Mouse (Mus musculus) CH12.LX (cell line): ENCODE measurements at regions not wholly inside any gene's neighbourhood (a gene's known extent, or its start where the extent isn't known, plus 50 kb on each side); places are given as distances from the start of the nearest gene placed in this dataset.
"Not testable (repeated sequence)": the region's sequence is repeated elsewhere in the genome, so short reads cannot be mapped to it uniquely, and the experiment has no call there.

Experiments
- DNase-seq: peaks from one replicate; pipeline ENCODE4 v3.0.0-alpha.2; 2013; ENCODE audit errors: extremely low read depth
- H3K27ac ChIP-seq: 2 replicates; pipeline ENCODE4 v1.5.1; 2012; ENCODE audit warnings: low read depth, mild to moderate bottlenecking, control low read depth, moderate library complexity; ENCODE audit not compliant: insufficient read depth
- H3K27me3 ChIP-seq: replicated peaks from 2 replicates; pipeline ENCODE3; 2012; ENCODE audit warnings: inconsistent platforms
- H3K36me3 ChIP-seq, 2 experiments: replicated peaks in 1 of 2; 2 replicates each; pipeline versions ENCODE3 to v1.6.1; 2012; ENCODE audit warnings: inconsistent platforms in 1 of 2, low read length in 1 of 2, mild to moderate bottlenecking in 1 of 2, mixed read lengths in 1 of 2, moderate library complexity in 1 of 2; ENCODE audit not compliant: control insufficient read depth in 1 of 2, insufficient read depth in 1 of 2
- H3K4me1 ChIP-seq, 2 experiments: 2 replicates each; pipeline ENCODE4 v1.6.1; 2012; ENCODE audit warnings: inconsistent platforms in 1 of 2, moderate library complexity in 1 of 2; ENCODE audit not compliant: insufficient read depth in 2 of 2, control insufficient read depth in 1 of 2
- H3K4me2 ChIP-seq: 2 replicates; pipeline ENCODE4 v1.6.1; 2012; ENCODE audit warnings: low read depth, mild to moderate bottlenecking, control low read depth; ENCODE audit not compliant: poor library complexity, insufficient read depth, severe bottlenecking
- H3K4me3 ChIP-seq, 3 experiments: fragments of 150-350 bp in 1 of 3; sonication (generic) in 1 of 3; replicated peaks in 1 of 3; 2 replicates each; pipeline versions ENCODE3 to v1.5.1; 2011 to 2012; ENCODE audit warnings: low read depth in 2 of 3, low read length in 2 of 3, mild to moderate bottlenecking in 2 of 3, moderate library complexity in 2 of 3, control low read depth in 1 of 3, improper control_type of control experiment in 1 of 3, inconsistent platforms in 1 of 3, mixed read lengths in 1 of 3; ENCODE audit not compliant: poor library complexity in 1 of 3
- H3K79me2 ChIP-seq: replicated peaks from 2 replicates; pipeline ENCODE4 v1.6.1; 2012; ENCODE audit warnings: mild to moderate bottlenecking, moderate library complexity; ENCODE audit not compliant: control insufficient read depth, poor library complexity, insufficient read depth, severe bottlenecking; ENCODE audit errors: extremely low read depth
- H3K9ac ChIP-seq: 2 replicates; pipeline ENCODE4 v1.6.1; 2012; ENCODE audit warnings: low read depth, mild to moderate bottlenecking, control low read depth, moderate library complexity; ENCODE audit not compliant: insufficient read depth
- H3K9me3 ChIP-seq: replicated peaks from 2 replicates; pipeline ENCODE3; 2012; ENCODE audit warnings: low read length, inconsistent platforms, mixed read lengths
- CHD1 ChIP-seq: IDR thresholded peaks from 2 replicates; pipeline ENCODE4 v1.6.1; 2012; ENCODE audit warnings: low read depth, low read length, improper control_type of control experiment, inconsistent platforms
- E2F4 ChIP-seq: IDR thresholded peaks from 2 replicates; pipeline ENCODE4 v1.6.1; 2011; ENCODE audit warnings: low read depth, low read length, improper control_type of control experiment; ENCODE audit not compliant: insufficient replicate concordance
- GABPA ChIP-seq: IDR thresholded peaks from 2 replicates; pipeline ENCODE4 v1.6.1; 2012; ENCODE audit warnings: low read depth, low read length, improper control_type of control experiment, inconsistent platforms; ENCODE audit not compliant: insufficient replicate concordance
- HCFC1 ChIP-seq: IDR thresholded peaks from 2 replicates; pipeline ENCODE4 v1.6.1; 2012; ENCODE audit warnings: low read depth, mild to moderate bottlenecking, inconsistent platforms, low read length, improper control_type of control experiment
- JUN ChIP-seq: IDR thresholded peaks from 2 replicates; pipeline ENCODE4 v1.6.1; 2011; ENCODE audit warnings: low read depth, mild to moderate bottlenecking, low read length, improper control_type of control experiment, moderate library complexity; ENCODE audit not compliant: insufficient read depth
- MAFK ChIP-seq: IDR thresholded peaks from 2 replicates; pipeline ENCODE4 v1.6.1; 2011; ENCODE audit warnings: low read length, improper control_type of control experiment; ENCODE audit not compliant: insufficient replicate concordance
- MYC ChIP-seq: IDR thresholded peaks from 2 replicates; pipeline ENCODE4 v1.6.1; 2011; ENCODE audit warnings: low read depth, mild to moderate bottlenecking, improper control_type of control experiment, low read length
- NELFE ChIP-seq: IDR thresholded peaks from 2 replicates; pipeline ENCODE4 v1.6.1; 2011; ENCODE audit warnings: low read depth, low read length, improper control_type of control experiment
- NRF1 ChIP-seq: IDR thresholded peaks from 2 replicates; pipeline ENCODE4 v1.6.1; 2014; ENCODE audit warnings: low read depth, mild to moderate bottlenecking, inconsistent platforms, low read length, improper control_type of control experiment, moderate library complexity
- RAD21 ChIP-seq: IDR thresholded peaks from 2 replicates; pipeline ENCODE4 v1.6.1; 2011; ENCODE audit warnings: low read depth, mild to moderate bottlenecking, low read length, improper control_type of control experiment, moderate library complexity
- SIN3A ChIP-seq: IDR thresholded peaks from 2 replicates; pipeline ENCODE4 v1.6.1; 2012; ENCODE audit warnings: low read length, improper control_type of control experiment, inconsistent platforms
- TCF12 ChIP-seq: IDR thresholded peaks from 2 replicates; pipeline ENCODE4 v1.6.1; 2014; ENCODE audit warnings: low read depth, mild to moderate bottlenecking, inconsistent platforms, low read length, improper control_type of control experiment
- UBTF ChIP-seq: IDR thresholded peaks from 2 replicates; pipeline ENCODE4 v1.6.1; 2012; ENCODE audit warnings: low read depth, mild to moderate bottlenecking, inconsistent platforms, low read length, improper control_type of control experiment, moderate library complexity
- USF1 ChIP-seq: IDR thresholded peaks from 2 replicates; pipeline ENCODE4 v1.6.1; 2014; ENCODE audit warnings: low read depth, mild to moderate bottlenecking, inconsistent platforms, low read length, improper control_type of control experiment
- USF2 ChIP-seq: conservative IDR thresholded peaks from 2 replicates; pipeline ENCODE4 v1.6.1; 2011; ENCODE audit warnings: low read depth, low read length, improper control_type of control experiment
- ZC3H11A ChIP-seq: IDR thresholded peaks from 2 replicates; pipeline ENCODE4 v1.6.1; 2012; ENCODE audit warnings: low read depth, mild to moderate bottlenecking, inconsistent platforms, low read length, improper control_type of control experiment
- ZKSCAN1 ChIP-seq: IDR thresholded peaks from 2 replicates; pipeline ENCODE4 v1.6.1; 2012; ENCODE audit warnings: low read depth, inconsistent platforms, low read length, improper control_type of control experiment, borderline replicate concordance
- ZMIZ1 ChIP-seq: IDR thresholded peaks from 2 replicates; pipeline ENCODE4 v1.6.1; 2012; ENCODE audit warnings: low read depth, mild to moderate bottlenecking, inconsistent platforms, low read length, improper control_type of control experiment
- ZNF384 ChIP-seq: IDR thresholded peaks from 2 replicates; pipeline ENCODE4 v1.6.1; 2012; ENCODE audit warnings: low read depth, low read length, improper control_type of control experiment, inconsistent platforms
- dilution Hi-C: fragments of 300-500 bp; cut with MboI; formaldehyde crosslinking; loops from 2 replicates; pipeline ENCODE4 v1.14.3; 2020; ENCODE audit warnings: low sequenced_read_pairs; ENCODE audit not compliant: extremely low pct_unique_long_range_greater_than_20kb, extremely low pct_ligation_motif_present
- in situ Hi-C: fragments of 300-500 bp; cut with MboI; formaldehyde crosslinking; loops from 3 replicates; pipeline ENCODE4 v1.14.3; 2019; ENCODE audit warnings: low sequenced_read_pairs, low pct_ligation_motif_present, low pct_unique_long_range_greater_than_20kb, mixed read lengths

DNA sequence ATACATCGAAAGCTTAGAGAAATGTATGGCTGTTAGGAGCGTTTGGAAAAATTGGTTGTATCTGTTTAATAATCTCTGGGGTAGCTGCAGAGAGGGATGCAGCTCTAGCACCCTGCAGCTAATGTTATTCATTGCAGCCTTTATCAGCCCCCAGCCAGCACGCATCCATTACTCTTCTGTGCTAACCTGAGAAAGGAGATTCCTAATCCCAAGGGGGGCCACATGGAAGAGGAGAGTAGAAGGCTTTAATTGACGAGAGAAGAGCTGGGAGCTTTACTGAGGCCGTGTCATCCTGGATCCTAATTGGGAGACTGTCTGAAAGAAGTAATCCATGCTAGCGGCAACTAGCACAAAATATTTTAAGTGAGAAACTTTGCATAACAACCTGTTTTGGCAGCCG lies 60.4 kb upstream of the Tcerg1l start:
- Histone ChIP-seq H3K27ac (no peak overlapping the region), H3K27me3 (peaks cover 91% of the 10 kb centered on the region), H3K4me3 (no peak overlapping the region), H3K9me3 (no peaks in the 10 kb centered on the region), H3K79me2 (no peaks in the 10 kb centered on the region), H3K4me1 (no peaks in the 10 kb centered on the region), H3K4me2 (no peak overlapping the region)
- in situ Hi-C loops: no loop called here
- dilution Hi-C loops: no loop called here
- DNase-seq: no peak
- TF ChIP-seq E2F4 (no peak), CHD1 (no peak), TCF12 (no peak), UBTF (no peak), ZKSCAN1 (no peak), ZNF384 (no peak), MYC (no peak)
- TF ChIP-seq, all 38 proteins: peak for 0
- no peaks in the 10 kb centered on the region for H3K36me3 ChIP-seq
- no peak overlapping the region for H3K9ac ChIP-seq

DNA sequence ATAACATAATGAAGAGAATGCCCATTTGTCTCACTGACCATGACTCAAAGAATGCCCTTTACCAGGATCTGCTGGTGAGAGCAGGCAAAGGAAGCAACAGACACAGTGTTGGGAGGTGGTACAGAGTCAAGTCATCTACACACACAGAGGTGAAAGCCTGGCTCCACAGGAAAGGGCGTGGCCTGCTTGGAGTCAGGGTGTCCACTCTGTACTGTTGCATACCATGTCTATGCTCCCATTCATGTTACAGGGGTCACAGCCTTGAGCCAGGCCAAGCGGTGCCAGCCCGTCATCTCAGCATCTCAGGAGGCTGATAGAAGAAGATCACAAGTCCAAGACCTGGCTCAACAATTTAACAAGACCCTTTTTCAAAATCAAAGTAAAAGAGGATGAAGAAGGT lies 57.8 kb upstream of the Tcerg1l start:
- H3K9ac ChIP-seq: no peak overlapping the region
- H3K27ac ChIP-seq: no peak overlapping the region
- H3K36me3 ChIP-seq: no peaks in the 10 kb centered on the region
- no peaks in the 10 kb centered on the region for H3K4me1 ChIP-seq
- DNase-seq: no peak
- H3K79me2 ChIP-seq: no peaks in the 10 kb centered on the region
- no peaks in the 10 kb centered on the region for H3K9me3 ChIP-seq
- H3K4me2 ChIP-seq: no peak overlapping the region
- no peak overlapping the region for H3K4me3 ChIP-seq
- in situ Hi-C loops: no loop called here
- TF ChIP-seq CHD1 (no peak), SIN3A (no peak), ZC3H11A (no peak), MAFK (no peak), UBTF (no peak), ZNF384 (no peak), JUN (no peak), USF1 (no peak), ZMIZ1 (no peak), USF2 (no peak), HCFC1 (no peak), RAD21 (no peak), NELFE (no peak), GABPA (no peak), NRF1 (no peak)
- TF ChIP-seq, all 38 proteins: peak for 0
- dilution Hi-C loops: no loop called here
- peaks cover 86% of the 10 kb centered on the region for H3K27me3 ChIP-seq

DNA sequence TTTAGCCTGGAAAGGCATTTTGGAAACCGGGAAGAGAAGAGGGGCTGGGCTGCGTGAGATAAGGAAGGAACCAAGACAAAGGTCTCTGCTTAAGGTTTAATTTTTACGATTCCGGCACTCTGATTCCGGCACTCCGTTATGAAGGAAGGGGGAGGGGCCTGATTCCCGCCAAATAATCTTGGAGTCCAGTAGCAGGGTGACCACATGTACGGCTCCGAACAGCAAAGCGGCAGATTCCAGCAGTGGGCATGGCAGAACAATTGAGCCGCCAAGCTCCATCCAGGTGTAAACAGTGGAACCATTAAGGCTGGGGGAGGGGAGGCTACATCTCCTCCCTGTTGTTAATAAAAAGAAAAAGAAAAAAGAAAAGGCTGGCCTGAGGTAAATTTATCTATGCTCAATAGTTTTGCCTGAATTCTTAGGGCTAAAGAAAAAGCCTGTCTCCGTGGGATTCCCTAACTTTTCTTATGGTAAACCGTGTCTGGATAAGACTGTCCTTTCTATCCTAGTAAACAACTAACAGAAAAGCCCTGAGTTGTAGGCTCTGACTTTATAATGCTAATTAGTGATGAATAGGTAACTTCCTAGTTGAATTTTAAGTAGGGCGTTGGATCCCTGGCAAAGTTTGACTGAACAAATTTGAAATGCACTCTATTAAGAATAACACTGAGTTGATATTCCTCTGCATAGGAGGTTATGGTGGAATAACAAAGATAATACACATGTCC lies 57.1 kb upstream of the Tcerg1l start:
- peaks cover 87% of the 10 kb centered on the region for H3K27me3 ChIP-seq
- H3K4me3 ChIP-seq, H3K36me3 ChIP-seq, H3K4me2 ChIP-seq, dilution Hi-C loops, H3K9me3 ChIP-seq, H3K27ac ChIP-seq, DNase-seq, H3K79me2 ChIP-seq, H3K4me1 ChIP-seq, in situ Hi-C loops, H3K9ac ChIP-seq: not testable (repeated sequence)
